Mouse (Mus musculus) ES-Bruce4 (cell line): Measurements from ENCODE around the gene Grap2.

ENCODE experiments used
- CTCF ChIP-seq: IDR thresholded peaks from one replicate; pipeline ENCODE4 v1.8.1; 2011; ENCODE audit warnings: low read depth, low read length
- POLR2A ChIP-seq: IDR thresholded peaks from one replicate; pipeline ENCODE4 v1.8.1; 2011; ENCODE audit warnings: low read length; ENCODE audit not compliant: insufficient read depth

- no peak for TF ChIP-seq CTCF
- no peak for TF ChIP-seq POLR2A
Measured at GRCm38 (mm10) chr15:80611478-80611877, 39.1 kb downstream of the Grap2 start.
